Mouse (Mus musculus) intestine, postnatal 0 days (tissue): ENCODE data around the gene Gga2. TPM values are rescaled to one million over a fixed set of nuclear protein-coding genes. Genes with fewer than 3 reads are reported as not detected.

ENCODE experiments used
- ATAC-seq: fragments of 200-750 bp; cut with Nextera tagmentation; 2 replicates; pipeline ENCODE4 v1.8.0; 2017; ENCODE audit warnings: mild to moderate bottlenecking, moderate TSS enrichment, moderate library complexity
- H3K27ac ChIP-seq: fragments of 300-500 bp; sonication (generic); 2 replicates; pipeline ENCODE4 v1.5.1; 2014; ENCODE audit warnings: mild to moderate bottlenecking, low read depth, low read length, moderate library complexity
- H3K27me3 ChIP-seq: fragments of 300-500 bp; sonication (generic); replicated peaks from 2 replicates; pipeline ENCODE4 v1.6.1; 2014; ENCODE audit warnings: low read length, mixed read lengths; ENCODE audit not compliant: control insufficient read depth, insufficient read depth
- H3K36me3 ChIP-seq: fragments of 300-500 bp; sonication (generic); 2 replicates; pipeline ENCODE4 v1.6.1; 2014; ENCODE audit warnings: mild to moderate bottlenecking, moderate library complexity; ENCODE audit not compliant: control insufficient read depth, insufficient read depth
- H3K4me1 ChIP-seq: fragments of 300-500 bp; sonication (generic); replicated peaks from 2 replicates; pipeline ENCODE4 v1.6.1; 2014; ENCODE audit warnings: antibody characterized with exemption, low read length, mixed read lengths; ENCODE audit not compliant: control insufficient read depth, insufficient read depth
- H3K4me2 ChIP-seq: fragments of 300-500 bp; sonication (generic); replicated peaks from 2 replicates; pipeline ENCODE4 v1.6.1; 2014; ENCODE audit warnings: low read depth, mild to moderate bottlenecking, moderate library complexity
- H3K4me3 ChIP-seq: fragments of 300-500 bp; sonication (generic); 2 replicates; pipeline ENCODE4 v1.5.1; 2014; ENCODE audit warnings: low read depth, low read length
- H3K9ac ChIP-seq: fragments of 300-500 bp; sonication (generic); 2 replicates; pipeline ENCODE4 v1.6.1; 2014; ENCODE audit warnings: mild to moderate bottlenecking, low read depth, low read length
- H3K9me3 ChIP-seq: fragments of 300-500 bp; sonication (generic); 2 replicates; pipeline ENCODE4 v1.6.1; 2016; ENCODE audit warnings: mixed run types; ENCODE audit not compliant: control insufficient read depth
- CTCF ChIP-seq: sonication (generic); IDR thresholded peaks from 2 replicates; pipeline ENCODE4 v1.5.1; 2016; ENCODE audit warnings: low read depth, mild to moderate bottlenecking, control low read depth, antibody characterized with exemption, moderate library complexity
- WGBS: fragments of 180-500 bp; shearing (Covaris S2); extraction: QIAGEN DNeasy Blood & Tissue Kit; methylation state at CpG from one replicate; pipeline ENCODE4 v1.1.7; 2014; 5-methylcytosine and 5-hydroxymethylcytosine counted together
- polyA plus RNA-seq: library from polyadenylated mRNA; unstranded; fragments of >200 nt; fragmentation: Nextera tagmentation; extraction: Ambion mirVana; gene quantifications from 2 replicates; pipeline ENCODE4 v1.2.1, GENCODE M21; 2015

The Gga2 gene
- polyA plus RNA-seq, 1 experiment from 2014 or later: 59.9 TPM

- 85% methylated on average over 7 of the region's 7 CpGs for WGBS
- Histone ChIP-seq H3K36me3 (peaks cover 38% of the 10 kb centered on the region), H3K4me3 (no peak overlapping the region), H3K9me3 (no peaks in the 10 kb centered on the region), H3K4me1 (no peaks in the 10 kb centered on the region), H3K9ac (no peak overlapping the region), H3K4me2 (no peak overlapping the region), H3K27ac (no peak overlapping the region), H3K27me3 (no peaks in the 10 kb centered on the region)
- ATAC-seq: no peak
- no peak for TF ChIP-seq CTCF
Observed at GRCm38 (mm10) chr7:121966169-121966568, 54.9 kb downstream of the Gga2 start.

- H3K9ac ChIP-seq: no peak overlapping the region
- no peaks in the 10 kb centered on the region for H3K9me3 ChIP-seq
- no peak overlapping the region for H3K27ac ChIP-seq
- 66% methylated on average over 6 of the region's 6 CpGs for WGBS
- H3K4me1 ChIP-seq: no peaks in the 10 kb centered on the region
- H3K4me2 ChIP-seq: no peak overlapping the region
- ATAC-seq: no peak
- peak; percentile 81 for TF ChIP-seq CTCF
- H3K36me3 ChIP-seq: peaks cover 30% of the 10 kb centered on the region
- H3K27me3 ChIP-seq: no peaks in the 10 kb centered on the region
- H3K4me3 ChIP-seq: no peak overlapping the region
Observed at GRCm38 (mm10) chr7:121963883-121964398, 57.1 kb downstream of the Gga2 start.

DNA sequence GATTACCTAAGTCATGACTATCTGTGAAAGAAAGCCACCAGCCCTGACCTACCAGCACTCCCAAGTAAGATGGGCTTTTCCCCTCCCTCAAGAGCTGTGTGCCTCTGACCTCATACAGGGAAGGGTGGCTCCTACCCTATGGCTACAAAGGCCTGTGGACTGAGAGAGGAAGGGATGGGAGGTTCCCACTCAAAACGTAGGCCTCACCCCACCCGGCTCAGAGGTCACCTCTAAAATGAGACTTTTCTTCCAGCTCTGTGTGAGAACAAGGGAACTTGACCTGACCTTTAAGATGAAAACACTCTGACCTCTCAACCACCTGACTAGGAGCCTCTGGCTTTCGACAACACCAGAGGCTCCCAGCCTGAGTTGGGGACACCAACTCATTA, 58.5 kb downstream of the Gga2 start:
- no peak for ATAC-seq
- Histone ChIP-seq H3K27ac (no peak overlapping the region), H3K27me3 (no peaks in the 10 kb centered on the region), H3K9ac (no peak overlapping the region), H3K4me2 (no peak overlapping the region), H3K4me1 (no peaks in the 10 kb centered on the region), H3K9me3 (no peaks in the 10 kb centered on the region), H3K4me3 (no peak overlapping the region), H3K36me3 (peaks cover 28% of the 10 kb centered on the region)
- TF ChIP-seq CTCF: no peak
- 64% methylated on average over 3 of the region's 3 CpGs for WGBS

DNA sequence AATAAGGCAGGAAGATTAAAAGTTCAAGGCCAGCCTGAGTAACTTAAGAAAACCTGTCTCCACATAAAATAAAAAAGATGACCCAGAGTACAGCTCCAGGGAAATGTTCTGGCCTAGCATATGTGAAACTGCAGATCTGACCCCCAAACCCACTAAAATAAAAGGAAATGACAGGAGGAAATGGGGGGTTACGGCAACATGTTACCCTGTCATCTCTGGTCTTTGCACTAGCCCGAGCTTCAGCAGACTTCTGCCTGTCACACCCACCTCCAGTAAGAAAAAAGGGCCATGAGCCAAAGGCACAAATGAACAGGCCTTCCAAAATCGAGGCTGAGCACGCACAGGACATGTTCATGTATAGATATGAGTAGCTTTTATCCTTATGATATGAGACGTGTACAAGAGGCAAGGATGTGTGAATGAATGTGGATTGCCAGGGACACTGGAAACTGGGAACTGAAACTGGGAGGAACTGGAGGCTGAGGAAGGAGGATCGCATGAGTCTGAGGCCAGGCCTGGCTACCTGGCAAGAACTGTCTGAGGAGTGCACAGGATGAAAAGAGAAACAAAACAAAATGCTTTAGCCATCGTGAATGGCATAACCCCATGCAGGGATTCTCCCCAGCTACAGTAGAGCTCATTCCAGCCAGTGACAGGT, 59.0 kb downstream of the Gga2 start:
- Histone ChIP-seq H3K9ac (no peak overlapping the region), H3K36me3 (peaks cover 28% of the 10 kb centered on the region), H3K27ac (no peak overlapping the region), H3K9me3 (no peaks in the 10 kb centered on the region), H3K4me3 (no peak overlapping the region), H3K27me3 (no peaks in the 10 kb centered on the region), H3K4me1 (no peaks in the 10 kb centered on the region), H3K4me2 (no peak overlapping the region)
- WGBS: 85% methylated on average over 7 of the region's 7 CpGs
- TF ChIP-seq CTCF: no peak
- ATAC-seq: no peak

DNA sequence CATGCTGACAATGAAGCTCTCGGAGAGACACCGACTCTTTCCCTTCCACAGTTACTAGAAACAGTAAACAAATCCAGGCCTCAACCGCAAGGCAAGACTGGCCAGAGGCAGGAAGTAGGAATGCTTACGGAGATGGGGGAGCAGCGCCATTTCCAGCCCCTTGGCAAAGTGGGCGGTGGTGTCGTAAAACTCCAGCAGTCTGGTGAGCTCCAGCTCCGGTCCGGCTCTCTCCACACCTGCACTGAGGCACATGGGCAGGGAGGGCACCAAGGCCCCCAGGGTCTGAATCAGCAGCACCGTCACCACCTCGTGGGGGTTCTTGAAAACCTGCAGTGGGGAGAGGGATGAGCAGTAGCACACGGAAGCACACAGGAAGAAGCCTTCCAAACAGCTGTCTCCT, 65.2 kb downstream of the Gga2 start:
- ATAC-seq: 0 out of 2 replicates have a peak, but pooled peaks have one; percentile 22
- H3K9me3 ChIP-seq: no peaks in the 10 kb centered on the region
- no peak overlapping the region for H3K9ac ChIP-seq
- WGBS: 46% methylated on average over 12 of the region's 12 CpGs
- H3K4me3 ChIP-seq: no peak overlapping the region
- H3K36me3 ChIP-seq: peaks cover 23% of the 10 kb centered on the region; the same call in 1 of the 2 replicates
- H3K27ac ChIP-seq: no peak overlapping the region; the same call in 1 of the 2 replicates
- H3K4me1 ChIP-seq: no peaks in the 10 kb centered on the region
- H3K27me3 ChIP-seq: no peaks in the 10 kb centered on the region
- H3K4me2 ChIP-seq: no peak overlapping the region
- no peak for TF ChIP-seq CTCF

GRCm38 (mm10) chr7:121954891-121955669, 65.9 kb downstream of the Gga2 start:
- Histone ChIP-seq H3K4me1 (no peaks in the 10 kb centered on the region), H3K9ac (no peak overlapping the region), H3K36me3 (peaks cover 26% of the 10 kb centered on the region), H3K27me3 (no peaks in the 10 kb centered on the region), H3K4me2 (no peak overlapping the region), H3K27ac (no peak overlapping the region), H3K4me3 (no peak overlapping the region), H3K9me3 (no peaks in the 10 kb centered on the region)
- TF ChIP-seq CTCF: no peak
- no peak for ATAC-seq
- 70% methylated on average over 11 of the region's 11 CpGs for WGBS
